Comparison of ENCODE assay signal across 8 mouse cellular contexts in the genomic region with DNA sequence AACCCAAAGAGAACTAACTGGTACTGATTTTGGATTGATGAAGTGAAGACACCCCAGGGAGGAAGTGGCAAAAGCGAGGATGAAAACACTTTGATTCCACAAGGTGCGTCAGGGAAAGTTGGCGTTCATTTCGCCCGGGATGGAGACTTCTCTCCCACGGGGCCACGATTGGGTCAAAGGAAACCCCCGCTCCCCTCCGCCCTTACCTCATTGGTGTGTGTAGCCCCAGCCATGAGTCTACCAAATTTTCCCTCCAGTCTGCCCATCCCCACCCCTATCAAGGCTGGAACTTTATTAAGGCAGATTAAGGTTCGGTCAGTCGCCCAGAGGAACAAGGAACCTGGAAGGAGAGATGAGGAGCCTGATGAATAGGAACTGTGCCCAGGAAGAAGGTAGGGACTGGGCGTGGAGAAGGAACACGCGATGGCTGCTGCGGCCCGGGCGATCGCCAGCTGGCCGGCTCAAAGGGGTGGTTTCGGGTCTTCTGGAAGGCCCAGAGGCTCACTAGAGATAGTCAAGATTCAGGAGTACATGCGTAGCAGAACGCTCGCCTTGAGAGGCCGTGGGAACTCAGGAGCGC. TPM values are rescaled to one million over a fixed set of nuclear protein-coding genes. Genes with fewer than 3 reads are reported as not detected.
DNase-seq lines count a peak whose midpoint lies in the region; ATAC-seq lines count a peak whose summit lies in the region.

A gene (plus strand): TSS at position 287 of the 580 bp plus-strand sequence.

- no peaks in the 10 kb centered on the region for H3K9me3 ChIP-seq in forebrain, embryonic 16.5 days (ENCODE audit: control insufficient read depth, low read length)
- no peaks in the 10 kb centered on the region for H3K9me3 ChIP-seq in hindbrain, embryonic 14.5 days (ENCODE audit: control insufficient read depth, low read length)
- H3K9me3 ChIP-seq in liver, embryonic 13.5 days (replicated peaks): no peaks in the 10 kb centered on the region
- H3K9me3 ChIP-seq in stomach, embryonic 15.5 days: no peaks in the 10 kb centered on the region

- peak in 1 of 2 experiments; percentile 37 for DNase-seq in layer of hippocampus, adult 18-20 months (ENCODE audit: low spot score in 2 of 2)
- no peak for DNase-seq in layer of hippocampus, adult 11-12 months (ENCODE audit: low spot score)
- peak; percentile 68 for DNase-seq in R1 (ENCODE audit: low read depth, low spot score)
- DNase-seq in hindbrain, embryonic 14.5 days (ENCODE audit: low spot score): no peak
- no peak for DNase-seq in liver, embryonic 13.5 days
- DNase-seq in retina, embryonic 14.5 days (ENCODE audit: low spot score): no peak

- H3K4me3 ChIP-seq in forebrain, embryonic 16.5 days (replicated peaks; ENCODE audit: low read length): peak within 1 kb of the TSS; percentile 72
- H3K4me3 ChIP-seq in hindbrain, embryonic 14.5 days (replicated peaks; ENCODE audit: low read length): peak within 1 kb of the TSS; percentile 64
- peak within 1 kb of the TSS; percentile 66 for H3K4me3 ChIP-seq in liver, embryonic 13.5 days (replicated peaks)
- peak within 1 kb of the TSS; percentile 87 for H3K4me3 ChIP-seq in stomach, embryonic 15.5 days (replicated peaks)

- ATAC-seq in forebrain, embryonic 16.5 days: peak; percentile 58
- peak; percentile 66; the same call in 1 of the 2 replicates for ATAC-seq in hindbrain, embryonic 14.5 days (ENCODE audit: low FRiP score)
- ATAC-seq in liver, embryonic 13.5 days (ENCODE audit: low read depth): peak; percentile 10; the same call in 1 of the 2 replicates
- ATAC-seq in stomach, embryonic 15.5 days (ENCODE audit: insufficient read depth, low FRiP score, low read depth): peak; percentile 37

- peak within 1 kb of the TSS; percentile 87 for H3K4me2 ChIP-seq in forebrain, embryonic 16.5 days (ENCODE audit: low read length)
- H3K4me2 ChIP-seq in hindbrain, embryonic 14.5 days (replicated peaks): peak within 1 kb of the TSS; percentile 68
- H3K4me2 ChIP-seq in liver, embryonic 13.5 days: peak within 1 kb of the TSS; percentile 92
- H3K4me2 ChIP-seq in stomach, embryonic 15.5 days: peak within 1 kb of the TSS; percentile 67

- peak within 1 kb of the TSS; percentile 78 for H3K9ac ChIP-seq in forebrain, embryonic 16.5 days (replicated peaks; ENCODE audit: low read depth, low read length)
- H3K9ac ChIP-seq in hindbrain, embryonic 14.5 days: peak within 1 kb of the TSS; percentile 76
- H3K9ac ChIP-seq in liver, embryonic 13.5 days: peak within 1 kb of the TSS; percentile 77
- H3K9ac ChIP-seq in stomach, embryonic 15.5 days: peak within 1 kb of the TSS; percentile 79

- H3K27ac ChIP-seq in forebrain, embryonic 16.5 days (ENCODE audit: low read length): peak within 1 kb of the TSS; percentile 67
- peak within 1 kb of the TSS; percentile 75 for H3K27ac ChIP-seq in hindbrain, embryonic 14.5 days
- no peak within 1 kb of the TSS for H3K27ac ChIP-seq in liver, embryonic 13.5 days
- H3K27ac ChIP-seq in stomach, embryonic 15.5 days: peak within 1 kb of the TSS; percentile 72

- no peaks in the 10 kb centered on the region for H3K27me3 ChIP-seq in forebrain, embryonic 16.5 days (replicated peaks; ENCODE audit: control insufficient read depth, insufficient read depth, low read length)
- no peaks in the 10 kb centered on the region for H3K27me3 ChIP-seq in hindbrain, embryonic 14.5 days (ENCODE audit: control insufficient read depth, insufficient read depth, low read length)
- peaks cover 8% of the 10 kb centered on the region; the same call in 1 of the 2 replicates for H3K27me3 ChIP-seq in liver, embryonic 13.5 days
- no peaks in the 10 kb centered on the region for H3K27me3 ChIP-seq in stomach, embryonic 15.5 days (replicated peaks)

- H3K36me3 ChIP-seq in forebrain, embryonic 16.5 days (ENCODE audit: control insufficient read depth, insufficient read depth): no peaks in the 10 kb centered on the region
- H3K36me3 ChIP-seq in hindbrain, embryonic 14.5 days (replicated peaks; ENCODE audit: control insufficient read depth, insufficient read depth): 0 out of 2 replicates have a peak, but pooled peaks cover 7% of the 10 kb centered on the region
- H3K36me3 ChIP-seq in liver, embryonic 13.5 days: no peaks in the 10 kb centered on the region
- no peaks in the 10 kb centered on the region for H3K36me3 ChIP-seq in stomach, embryonic 15.5 days

- WGBS in forebrain, embryonic 16.5 days: 2% methylated on average over 25 of the region's 25 CpGs
- 2% methylated on average over 25 of the region's 25 CpGs for WGBS in hindbrain, embryonic 14.5 days
- 3% methylated on average over 25 of the region's 25 CpGs for WGBS in liver, embryonic 13.5 days (ENCODE audit: insufficient replicate concordance)
- 2% methylated on average over 25 of the region's 25 CpGs for WGBS in stomach, embryonic 15.5 days

- H3K4me1 ChIP-seq in forebrain, embryonic 16.5 days (replicated peaks; ENCODE audit: control insufficient read depth, insufficient read depth, low read length): peaks cover 31% of the 10 kb centered on the region
- peaks cover 23% of the 10 kb centered on the region for H3K4me1 ChIP-seq in hindbrain, embryonic 14.5 days (replicated peaks; ENCODE audit: control insufficient read depth, insufficient read depth, low read length)
- H3K4me1 ChIP-seq in liver, embryonic 13.5 days (replicated peaks): peaks cover 20% of the 10 kb centered on the region
- H3K4me1 ChIP-seq in stomach, embryonic 15.5 days: peaks cover 4% of the 10 kb centered on the region; the same call in 1 of the 2 replicates

RNA-seq across cellular contexts. Expression of the gene that starts here (rescaled TPM):
- total RNA-seq in layer of hippocampus, adult 18-20 months (2021): 10 to 100 TPM; 62.5 to 63.0 TPM
- polyA plus RNA-seq in forebrain, embryonic 16.5 days (2015; fragmentation: Nextera tagmentation; extraction: Ambion mirVana): 15.4 and 20.8 TPM in 2 replicates
- polyA plus RNA-seq in hindbrain, embryonic 14.5 days (2014; fragmentation: Nextera tagmentation; extraction: Ambion mirVana): 14.3 and 17.3 TPM in 2 replicates
- polyA plus RNA-seq in liver, embryonic 13.5 days (2015; fragmentation: Nextera tagmentation; extraction: Ambion mirVana): 1.1 and 1.3 TPM in 2 replicates
- 13.3 and 17.0 TPM in 2 replicates for polyA plus RNA-seq in stomach, embryonic 15.5 days (2015; fragmentation: Nextera tagmentation; extraction: Ambion mirVana)

Comparison
In these comparisons a context has a peak if more than half of its experiments do, and no peak if none do; other contexts are left out.
1. ATAC-seq: peak in every context shown above with its lines; median percentile 66 in hindbrain, embryonic 14.5 days; 58 in forebrain, embryonic 16.5 days; 37 in stomach, embryonic 15.5 days; 10 in liver, embryonic 13.5 days.